Mouse (Mus musculus) forebrain, embryonic 15.5 days (tissue): ENCODE data around the gene Snrpa. TPM values are rescaled to one million over a fixed set of nuclear protein-coding genes. Genes with fewer than 3 reads are reported as not detected.

Experiments used
- microRNA counts: library from miRNA; unstranded; fragments of <30 nt; microRNA quantifications from one replicate; lab custom pipeline; 2016
- microRNA-seq: library from miRNA; unstranded; fragments of <30 nt; microRNA quantifications from one replicate; pipeline ENCODE4, GENCODE M21; 2016
- polyA plus RNA-seq: library from polyadenylated mRNA; unstranded; fragments of >200 nt; fragmentation: Nextera tagmentation; extraction: Ambion mirVana; gene quantifications from 2 replicates; pipeline ENCODE4 v1.2.1, GENCODE M21; 2015

Gene Snrpa
- polyA plus RNA-seq, 1 experiment from 2014 or later = 228 TPM

MicroRNAs within 50 kb of the gene (microRNA counts, 519-probe panel; counts per million panel counts)
- not detected for microRNA mmu-miR-1191 (lab: Ali Mortazavi, UCI)

Small RNA genes within 50 kb of the gene (microRNA-seq; reads per million reads assigned to microRNA genes)
- gene Mir1191 = 5.9 reads per million, percentile 20 among the genes with 10 or more reads in this experiment
- 0.88 reads per million for gene Mir3101

Other genes with a start within 250 kb of the Snrpa start
- not detected in 2 replicates for gene Cyp2a12, start 167.2 kb downstream of the Snrpa start, polyA plus RNA-seq
- gene Cyp2f2, start 76.4 kb downstream of the Snrpa start, polyA plus RNA-seq = not detected in 2 replicates
- 0.27 TPM in 2 replicates for gene Cyp2t4, start 42.6 kb downstream of the Snrpa start, polyA plus RNA-seq
- gene Egln2, start 29.5 kb downstream of the Snrpa start, polyA plus RNA-seq = 107 and 109 TPM in 2 replicates
- 79.0 and 86.9 TPM in 2 replicates for gene Rab4b, start 17.4 kb downstream of the Snrpa start, polyA plus RNA-seq
- gene Gm21983, start 15.2 kb downstream of the Snrpa start, polyA plus RNA-seq = not detected in 2 replicates
- 9.4 and 14.8 TPM in 2 replicates for gene Mia, start 15.1 kb downstream of the Snrpa start, polyA plus RNA-seq
- 3.6 and 3.9 TPM in 2 replicates for gene BC024978, start 490 bp downstream of the Snrpa start, polyA plus RNA-seq
- 6.8 and 7.1 TPM in 2 replicates for gene Itpkc, start 32.4 kb upstream of the Snrpa start, polyA plus RNA-seq
- 26.1 and 27.8 TPM in 2 replicates for gene Coq8b, start 36.8 kb upstream of the Snrpa start, polyA plus RNA-seq
- gene Numbl, start 62.2 kb upstream of the Snrpa start, polyA plus RNA-seq = 47.2 and 49.0 TPM in 2 replicates
- gene Ltbp4, start 141.4 kb upstream of the Snrpa start, polyA plus RNA-seq = 13.3 and 15.0 TPM in 2 replicates
- 90.2 and 91.5 TPM in 2 replicates for gene Shkbp1, start 159.7 kb upstream of the Snrpa start, polyA plus RNA-seq
- 0.46 TPM in 1 of 2 replicates, not detected in the other for gene Gm20479, start 161.1 kb upstream of the Snrpa start, polyA plus RNA-seq